Mouse (Mus musculus): ENCODE measurements around the gene Amdhd1.

DNA sequence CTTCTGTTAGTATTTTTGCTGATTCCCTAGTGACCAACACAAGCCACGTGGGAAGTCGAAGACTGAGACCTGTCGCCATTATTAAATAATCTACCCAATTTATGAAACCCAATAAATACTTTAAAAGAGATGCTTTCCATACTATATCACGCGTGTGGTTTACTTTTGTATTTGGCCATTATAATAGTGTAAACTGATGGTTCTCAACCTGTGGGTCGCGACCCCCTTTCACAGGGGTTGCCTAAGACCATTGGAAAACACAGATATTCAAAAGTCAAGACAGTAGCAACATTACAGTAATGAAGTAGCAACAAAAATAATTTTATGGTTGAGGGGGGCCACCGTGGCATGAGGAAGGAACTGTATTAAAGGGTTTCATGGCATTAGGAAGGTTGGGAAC, 20.7 kb downstream of the Amdhd1 start:
- TF ChIP-seq CTCF (IDR thresholded peaks at IDR 0.05): no peak
- no peak for TF ChIP-seq POLR2A (IDR thresholded peaks at IDR 0.05; ENCODE audit: insufficient read depth, low read depth, low read length)

All from heart, adult 2 months (tissue).